Mouse (Mus musculus): ENCODE results near the gene Rpl22l1. TPM values are rescaled to one million over a fixed set of nuclear protein-coding genes. Genes with fewer than 3 reads are reported as not detected.
"Not testable (repeated sequence)": the region's sequence is repeated elsewhere in the genome, so short reads cannot be mapped to it uniquely, and the experiment has no call there.

The Rpl22l1 gene
- polyA plus RNA-seq, 1 experiment from 2014 or later: 225 TPM

DNA sequence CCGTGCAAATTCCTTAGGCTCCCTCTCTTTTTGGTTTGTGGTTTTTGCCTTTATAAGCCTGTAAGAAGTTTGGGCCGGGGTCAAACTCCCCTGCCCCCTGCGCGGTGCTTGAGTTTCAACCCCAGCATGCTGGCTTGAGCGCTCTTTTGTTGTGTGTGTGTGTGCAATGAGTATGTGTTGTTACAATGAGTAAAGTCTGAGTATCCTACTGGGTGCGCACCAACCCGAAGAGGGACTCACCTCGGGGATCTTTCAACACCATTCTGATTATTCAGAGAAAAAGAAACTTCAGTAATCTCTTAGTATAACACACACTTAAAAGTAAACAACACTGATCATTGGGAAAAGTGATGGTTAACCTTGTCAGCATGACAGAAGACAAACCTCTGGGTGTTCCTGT is 38.0 kb downstream of the Rpl22l1 start:
- no peak for ATAC-seq (ENCODE audit: low FRiP score, low read depth)
- 42% methylated on average over 8 of the region's 8 CpGs for WGBS
- no peak overlapping the region for H3K27ac ChIP-seq (replicated peaks)

DNA sequence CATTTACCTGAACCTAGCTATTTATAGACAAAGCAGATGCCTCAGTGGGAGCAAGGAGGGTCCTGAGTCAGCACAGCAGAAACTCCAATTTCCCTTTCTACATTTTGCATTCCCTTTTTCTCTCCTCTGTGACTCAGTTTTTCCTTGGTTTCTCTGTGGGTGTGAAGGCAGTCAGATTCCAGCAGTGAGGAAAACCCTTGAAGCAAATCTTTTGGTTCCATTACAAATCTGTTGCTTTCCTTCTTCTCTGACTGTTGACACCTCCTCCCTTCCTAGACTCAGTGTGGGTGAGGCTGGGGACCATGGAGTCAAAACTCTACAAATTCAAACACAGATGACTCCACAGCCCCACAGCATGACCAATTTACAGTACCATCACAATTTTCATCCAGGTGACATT is 41.9 kb downstream of the Rpl22l1 start:
- no peaks in the 10 kb centered on the region for H3K9me3 ChIP-seq
- H3K27ac ChIP-seq (replicated peaks): no peak overlapping the region
- no peaks in the 10 kb centered on the region for H3K27me3 ChIP-seq
- H3K9ac ChIP-seq: no peak overlapping the region
- ATAC-seq (ENCODE audit: low FRiP score, low read depth): no peak
- no peak overlapping the region for H3K4me3 ChIP-seq
- no peaks in the 10 kb centered on the region for H3K4me1 ChIP-seq (replicated peaks)
- no peak overlapping the region for H3K4me2 ChIP-seq
- H3K36me3 ChIP-seq: no peaks in the 10 kb centered on the region

More for the DNA sequence above, 38.0 kb downstream of the Rpl22l1 start:
- no peaks in the 10 kb centered on the region for H3K9me3 ChIP-seq
- no peak overlapping the region for H3K9ac ChIP-seq
- no peak overlapping the region for H3K4me2 ChIP-seq
- H3K27me3 ChIP-seq: no peaks in the 10 kb centered on the region
- H3K36me3 ChIP-seq: no peaks in the 10 kb centered on the region
- H3K4me1 ChIP-seq (replicated peaks): no peaks in the 10 kb centered on the region
- no peak overlapping the region for H3K4me3 ChIP-seq

DNA sequence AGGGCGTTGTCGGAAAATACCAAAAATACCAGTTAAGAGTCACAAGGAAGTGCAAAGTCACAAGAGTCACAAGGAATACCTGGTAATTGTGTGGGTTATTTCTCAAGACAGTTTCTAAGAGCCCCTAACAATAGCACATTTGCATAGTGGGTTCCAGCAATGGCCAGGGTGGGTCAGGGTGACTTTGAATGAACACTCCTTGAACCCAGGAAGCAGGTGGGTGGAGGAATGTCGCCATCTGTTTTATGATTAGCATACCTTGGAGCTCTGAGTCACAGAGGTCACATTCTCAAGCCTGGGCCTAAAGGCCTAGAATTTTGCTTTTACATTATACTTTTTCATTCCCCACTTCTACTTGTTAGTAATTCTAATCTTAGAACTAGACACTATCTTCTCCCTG is 46.9 kb downstream of the Rpl22l1 start:
- not testable (repeated sequence) for H3K27ac ChIP-seq (replicated peaks); H3K36me3 ChIP-seq; H3K27me3 ChIP-seq; H3K4me3 ChIP-seq; ATAC-seq (ENCODE audit: low FRiP score, low read depth); H3K9ac ChIP-seq; H3K4me2 ChIP-seq; H3K9me3 ChIP-seq; H3K4me1 ChIP-seq (replicated peaks)
- 92% methylated on average over 3 of the region's 3 CpGs for WGBS

Other genes starting within 250 kb of the Rpl22l1 start
- gene Slc2a2, start 107.5 kb upstream of the Rpl22l1 start, polyA plus RNA-seq (2015; fragmentation: Nextera tagmentation; extraction: Ambion mirVana): 0.08 TPM in 1 of 2 replicates, not detected in the other
- 10.0 and 11.9 TPM in 2 replicates for gene Eif5a2, start 24.2 kb upstream of the Rpl22l1 start, polyA plus RNA-seq (2015; fragmentation: Nextera tagmentation; extraction: Ambion mirVana)
- gene Gm1527, start 87.2 kb downstream of the Rpl22l1 start, polyA plus RNA-seq (2015; fragmentation: Nextera tagmentation; extraction: Ambion mirVana): not detected in 2 replicates